Mouse (Mus musculus) forebrain, embryonic 15.5 days (tissue): ENCODE data around the gene Col19a1. TPM values are rescaled to one million over a fixed set of nuclear protein-coding genes. Genes with fewer than 3 reads are reported as not detected.

Source experiments
- ATAC-seq: fragments of 200-750 bp; cut with Nextera tagmentation; replicated peaks from 2 replicates; pipeline ENCODE4 v1.8.0; 2017; ENCODE audit warnings: mild to moderate bottlenecking, moderate TSS enrichment, moderate library complexity
- H3K27ac ChIP-seq: fragments of 300-500 bp; sonication (generic); replicated peaks from 2 replicates; pipeline ENCODE4 v1.5.1; 2015; ENCODE audit warnings: mild to moderate bottlenecking, inconsistent platforms
- H3K27me3 ChIP-seq: fragments of 300-500 bp; sonication (generic); 2 replicates; pipeline ENCODE4 v1.6.1; 2015; ENCODE audit warnings: inconsistent platforms
- H3K36me3 ChIP-seq: fragments of 300-500 bp; sonication (generic); 2 replicates; pipeline ENCODE4 v1.6.1; 2015; ENCODE audit warnings: mild to moderate bottlenecking, inconsistent platforms
- H3K4me1 ChIP-seq: fragments of 300-500 bp; sonication (generic); 2 replicates; pipeline ENCODE4 v1.6.1; 2015; ENCODE audit warnings: inconsistent platforms
- H3K4me2 ChIP-seq: fragments of 300-500 bp; sonication (generic); replicated peaks from 2 replicates; pipeline ENCODE4 v1.6.1; 2015; ENCODE audit warnings: mild to moderate bottlenecking, inconsistent platforms
- H3K4me3 ChIP-seq: fragments of 300-500 bp; sonication (generic); 2 replicates; pipeline ENCODE4 v1.5.1; 2015; ENCODE audit warnings: mild to moderate bottlenecking, inconsistent platforms
- H3K9ac ChIP-seq: fragments of 300-500 bp; sonication (generic); replicated peaks from 2 replicates; pipeline ENCODE4 v1.6.1; 2015; ENCODE audit warnings: mild to moderate bottlenecking, inconsistent platforms
- H3K9me3 ChIP-seq: fragments of 300-500 bp; sonication (generic); 2 replicates; pipeline ENCODE4 v1.6.1; 2016; ENCODE audit warnings: inconsistent platforms
- WGBS: fragments of 180-500 bp; shearing (Covaris S2); methylation state at CpG from one replicate; pipeline ENCODE4 v1.1.7; 2015; ENCODE audit warnings: mixed read lengths; 5-methylcytosine and 5-hydroxymethylcytosine counted together
- polyA plus RNA-seq: library from polyadenylated mRNA; unstranded; fragments of >200 nt; fragmentation: Nextera tagmentation; extraction: Ambion mirVana; gene quantifications from 2 replicates; pipeline ENCODE4 v1.2.1, GENCODE M21; 2015

The Col19a1 gene
- polyA plus RNA-seq, 1 experiment from 2014 or later: 2.0 TPM

DNA sequence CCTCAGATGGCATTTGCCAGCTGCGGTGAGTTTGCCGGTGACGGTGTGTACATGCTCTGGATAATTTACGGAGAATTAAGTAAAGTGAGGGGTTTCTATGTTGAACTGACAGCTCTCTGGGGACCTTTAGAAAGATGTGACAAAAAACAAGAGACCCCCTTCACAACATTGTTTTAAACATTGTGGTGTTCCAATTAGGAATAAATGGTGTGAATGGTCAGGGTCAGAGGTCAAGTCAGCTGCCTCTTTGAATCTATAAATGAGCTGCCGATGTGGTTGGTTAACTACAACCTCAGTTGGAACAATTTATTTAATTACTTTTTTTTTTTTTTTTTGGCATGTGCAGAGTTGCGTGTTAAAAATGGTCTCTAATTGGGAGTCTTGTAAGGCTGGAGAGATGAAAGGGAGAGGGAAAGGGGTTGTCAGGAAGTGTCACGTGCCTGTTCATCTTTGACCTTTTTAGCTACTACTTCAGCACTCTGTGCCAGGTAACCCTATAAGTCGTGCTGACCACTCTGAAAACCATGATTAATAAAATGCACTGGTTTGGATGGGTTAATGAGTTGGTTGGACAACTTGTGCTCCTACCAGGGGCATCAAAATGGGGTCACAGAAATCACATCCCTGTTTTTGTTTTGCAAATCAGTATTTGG is 347.1 kb downstream of the Col19a1 start:
- Histone ChIP-seq H3K36me3 (no peaks in the 10 kb centered on the region), H3K27ac (no peak overlapping the region), H3K9ac (no peak overlapping the region), H3K9me3 (no peaks in the 10 kb centered on the region), H3K4me3 (no peak overlapping the region), H3K4me2 (no peak overlapping the region), H3K27me3 (no peaks in the 10 kb centered on the region), H3K4me1 (no peaks in the 10 kb centered on the region; the same call in 1 of the 2 replicates)
- ATAC-seq: no peak
- WGBS: 5% methylated on average over 8 of the region's 8 CpGs

DNA sequence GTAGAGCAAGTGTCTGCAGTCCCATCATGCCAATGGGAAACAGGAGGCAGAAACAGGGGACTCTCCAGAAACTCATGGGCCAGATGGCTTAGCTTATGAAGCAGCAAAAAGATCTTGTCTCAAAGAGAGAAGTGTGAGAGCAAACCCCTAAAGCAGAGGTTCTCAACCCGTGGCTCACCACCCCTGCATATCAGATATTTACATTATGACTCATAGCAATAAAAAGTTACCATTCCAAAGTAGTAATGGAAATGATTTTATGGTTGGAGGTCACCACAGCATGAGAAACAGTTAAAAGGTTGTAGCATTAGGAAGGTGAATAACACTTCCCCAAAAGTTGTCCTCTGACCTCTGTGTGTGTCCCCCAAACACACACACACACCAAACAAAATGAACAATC is 350.9 kb downstream of the Col19a1 start:
- 78% methylated on average over 1 of the region's 1 CpGs for WGBS
- H3K27me3 ChIP-seq: no peaks in the 10 kb centered on the region
- H3K27ac ChIP-seq: no peak overlapping the region
- H3K4me1 ChIP-seq: peaks cover 6% of the 10 kb centered on the region
- ATAC-seq: no peak
- H3K36me3 ChIP-seq: no peaks in the 10 kb centered on the region
- H3K4me3 ChIP-seq: no peak overlapping the region
- no peaks in the 10 kb centered on the region for H3K9me3 ChIP-seq
- no peak overlapping the region for H3K9ac ChIP-seq
- no peak overlapping the region for H3K4me2 ChIP-seq

DNA sequence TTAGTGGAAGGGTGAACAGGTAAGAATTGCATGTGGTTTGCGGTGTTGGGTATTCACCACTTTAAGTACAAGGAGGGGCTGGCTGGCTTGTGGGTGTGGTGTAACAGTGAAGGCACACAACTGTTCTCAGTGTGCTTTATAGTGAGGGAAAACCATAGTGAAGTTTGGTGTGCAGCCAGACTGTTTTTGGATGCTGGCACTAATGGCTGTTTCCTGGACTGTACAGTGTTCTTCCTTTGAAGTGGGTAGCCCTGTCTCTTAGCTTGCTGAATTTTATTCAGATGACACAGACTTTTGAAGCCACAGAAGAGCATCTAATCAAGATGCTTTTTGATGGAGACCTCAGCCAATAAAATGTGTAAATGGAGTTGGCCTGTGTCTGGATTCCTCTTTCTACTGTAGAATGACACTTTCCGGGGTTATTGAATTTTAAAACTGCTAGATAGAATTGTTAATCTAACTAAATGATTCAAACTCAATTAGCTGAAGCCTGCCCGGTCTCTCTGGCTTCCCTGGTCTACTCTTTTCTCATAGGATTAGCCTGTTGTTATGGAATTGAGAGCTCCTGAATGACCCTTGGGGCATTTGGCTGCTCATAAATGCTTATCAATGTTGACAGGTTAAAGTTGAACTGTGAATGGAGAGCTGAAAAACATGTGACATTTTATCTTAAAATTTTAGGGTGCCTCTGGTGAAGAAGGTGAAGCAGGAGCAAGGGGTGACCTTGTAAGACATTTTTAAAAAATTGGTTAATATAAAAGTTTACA is 355.6 kb downstream of the Col19a1 start:
- no peaks in the 10 kb centered on the region for H3K9me3 ChIP-seq
- H3K4me2 ChIP-seq: no peak overlapping the region
- no peak overlapping the region for H3K9ac ChIP-seq
- no peaks in the 10 kb centered on the region for H3K27me3 ChIP-seq
- H3K4me3 ChIP-seq: no peak overlapping the region
- peak; percentile 58 for ATAC-seq
- no peaks in the 10 kb centered on the region for H3K36me3 ChIP-seq
- H3K4me1 ChIP-seq: peaks cover 21% of the 10 kb centered on the region
- peak overlapping the region; percentile 37; the same call in 1 of the 2 replicates for H3K27ac ChIP-seq
- 32% methylated on average over 3 of the region's 3 CpGs for WGBS

DNA sequence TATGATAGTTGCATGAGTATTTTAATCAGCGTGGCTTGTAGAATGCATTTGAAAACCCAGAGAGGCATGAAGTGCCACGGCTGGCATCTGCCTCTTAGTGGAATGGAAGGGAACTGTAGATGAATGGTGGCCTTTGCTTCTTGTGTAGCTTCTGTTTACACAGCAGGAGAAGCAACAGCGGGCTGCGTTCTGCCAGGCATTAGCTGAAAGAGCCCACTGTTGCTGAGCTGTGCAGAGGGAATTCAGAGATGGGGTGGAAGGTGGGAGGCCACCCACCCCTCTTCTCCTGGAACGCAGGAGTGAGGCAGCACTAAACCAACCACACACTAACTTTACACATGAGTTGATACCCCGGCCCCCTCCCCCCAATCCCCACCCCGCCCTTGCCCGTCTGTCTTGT is 356.8 kb downstream of the Col19a1 start:
- H3K27me3 ChIP-seq: no peaks in the 10 kb centered on the region
- H3K4me2 ChIP-seq: no peak overlapping the region
- H3K4me3 ChIP-seq: no peak overlapping the region
- H3K27ac ChIP-seq: no peak overlapping the region
- WGBS: 37% methylated on average over 8 of the region's 8 CpGs
- peaks cover 27% of the 10 kb centered on the region for H3K4me1 ChIP-seq
- peak; percentile 36 for ATAC-seq
- no peaks in the 10 kb centered on the region for H3K36me3 ChIP-seq
- no peak overlapping the region for H3K9ac ChIP-seq
- H3K9me3 ChIP-seq: no peaks in the 10 kb centered on the region

DNA sequence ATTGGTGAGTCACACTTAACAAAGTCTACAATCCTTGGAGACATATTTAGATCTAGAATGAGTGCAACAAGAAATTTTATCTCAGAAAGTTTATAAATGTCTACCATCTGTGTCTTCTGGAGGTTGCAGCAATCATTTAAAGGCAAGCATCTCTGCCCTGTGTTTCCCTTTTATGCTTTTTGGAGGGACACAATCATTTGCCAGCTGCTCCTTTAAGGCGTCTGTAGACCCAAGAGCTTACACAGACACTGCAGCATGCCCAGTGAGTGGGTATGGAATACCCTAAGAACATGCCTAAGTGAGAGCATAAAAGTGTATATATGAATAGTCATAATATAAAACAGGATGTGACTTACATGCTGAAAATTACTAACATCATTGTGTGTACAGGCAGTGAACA is 357.7 kb downstream of the Col19a1 start:
- ATAC-seq: no peak
- Histone ChIP-seq H3K9me3 (no peaks in the 10 kb centered on the region), H3K27ac (no peak overlapping the region), H3K4me3 (no peak overlapping the region), H3K9ac (no peak overlapping the region), H3K36me3 (no peaks in the 10 kb centered on the region), H3K4me2 (no peak overlapping the region), H3K27me3 (no peaks in the 10 kb centered on the region), H3K4me1 (peaks cover 27% of the 10 kb centered on the region)
- WGBS: 81% methylated on average over 1 of the region's 1 CpGs

DNA sequence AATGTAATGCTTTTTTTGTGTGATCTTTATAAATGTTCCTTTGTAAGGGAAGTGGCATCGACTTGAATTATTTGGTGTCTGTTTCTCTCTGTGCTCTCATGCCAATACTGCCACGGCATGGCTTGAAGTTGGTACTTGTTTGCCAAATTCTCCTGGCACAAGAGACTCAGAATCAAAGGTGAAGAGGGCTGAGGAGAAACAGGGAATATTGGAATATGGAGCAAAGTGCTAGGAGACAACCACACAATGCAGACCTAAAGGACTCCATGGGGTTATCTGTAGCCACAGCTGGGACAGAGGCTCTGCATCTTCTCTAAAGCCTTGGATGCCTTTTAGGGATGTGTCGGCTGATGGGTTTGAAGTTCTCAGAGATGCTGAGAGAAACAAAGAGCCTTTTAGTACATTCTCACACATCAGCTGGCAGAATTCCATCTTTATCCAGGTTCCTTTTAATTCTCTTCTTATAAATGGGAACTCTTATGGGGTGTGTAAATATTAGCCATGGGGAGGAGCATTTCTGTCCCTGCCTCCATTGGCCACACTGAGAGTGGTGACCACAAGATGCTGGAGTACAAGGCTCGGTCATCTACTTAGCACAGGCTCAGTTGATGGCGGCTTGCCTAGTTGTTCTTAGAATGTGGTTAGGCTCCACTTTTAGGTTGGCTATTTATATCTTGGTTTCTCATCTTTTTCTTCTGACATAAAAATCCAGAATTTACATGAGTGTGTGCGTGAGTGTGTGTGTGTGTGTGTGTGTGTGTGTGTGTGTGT is 360.1 kb downstream of the Col19a1 start:
- Histone ChIP-seq H3K9me3 (no peaks in the 10 kb centered on the region), H3K27ac (peak overlapping the region; percentile 89), H3K4me3 (no peak overlapping the region), H3K27me3 (no peaks in the 10 kb centered on the region), H3K9ac (no peak overlapping the region), H3K4me1 (peaks cover 34% of the 10 kb centered on the region), H3K4me2 (no peak overlapping the region), H3K36me3 (no peaks in the 10 kb centered on the region)
- 68% methylated on average over 6 of the region's 6 CpGs for WGBS
- ATAC-seq: no peak

DNA sequence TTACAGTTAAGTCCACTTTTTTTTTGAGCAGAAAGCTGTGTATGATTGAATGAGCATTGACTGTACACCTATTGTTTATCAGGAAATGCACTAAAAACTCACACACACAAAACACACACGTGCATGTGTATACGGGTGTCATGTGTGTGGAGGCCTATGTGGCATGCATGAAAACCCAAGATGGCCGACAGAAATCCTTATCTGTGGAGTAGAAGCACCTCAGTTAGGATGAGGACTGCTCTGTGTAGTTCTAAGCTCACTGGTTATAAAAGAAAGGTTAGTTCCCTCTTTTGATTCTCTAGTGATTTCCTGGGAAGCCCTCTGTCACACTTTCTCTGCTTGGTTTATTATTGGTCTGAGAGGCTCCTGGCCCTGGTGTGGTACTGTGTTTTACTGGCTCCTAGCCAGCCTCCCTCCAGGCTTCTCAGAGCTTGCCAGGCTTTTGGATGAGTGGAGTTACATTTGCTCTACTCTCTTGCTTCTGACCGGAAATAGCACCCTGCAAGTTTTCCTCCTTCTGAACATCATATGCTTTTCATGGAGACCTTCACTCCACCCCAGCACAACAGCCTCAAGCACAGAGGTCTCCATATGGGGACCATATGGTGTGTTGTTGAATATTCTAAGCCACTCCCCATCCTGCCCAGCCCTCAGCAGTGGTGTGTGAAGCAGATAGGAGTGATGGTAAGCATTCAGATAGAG is 361.3 kb downstream of the Col19a1 start:
- Histone ChIP-seq H3K4me3 (no peak overlapping the region), H3K4me1 (peaks cover 26% of the 10 kb centered on the region), H3K27ac (peak overlapping the region; percentile 89), H3K9ac (no peak overlapping the region), H3K27me3 (no peaks in the 10 kb centered on the region), H3K36me3 (no peaks in the 10 kb centered on the region), H3K9me3 (no peaks in the 10 kb centered on the region), H3K4me2 (no peak overlapping the region)
- peak; percentile 94 for ATAC-seq
- WGBS: 72% methylated on average over 4 of the region's 4 CpGs

DNA sequence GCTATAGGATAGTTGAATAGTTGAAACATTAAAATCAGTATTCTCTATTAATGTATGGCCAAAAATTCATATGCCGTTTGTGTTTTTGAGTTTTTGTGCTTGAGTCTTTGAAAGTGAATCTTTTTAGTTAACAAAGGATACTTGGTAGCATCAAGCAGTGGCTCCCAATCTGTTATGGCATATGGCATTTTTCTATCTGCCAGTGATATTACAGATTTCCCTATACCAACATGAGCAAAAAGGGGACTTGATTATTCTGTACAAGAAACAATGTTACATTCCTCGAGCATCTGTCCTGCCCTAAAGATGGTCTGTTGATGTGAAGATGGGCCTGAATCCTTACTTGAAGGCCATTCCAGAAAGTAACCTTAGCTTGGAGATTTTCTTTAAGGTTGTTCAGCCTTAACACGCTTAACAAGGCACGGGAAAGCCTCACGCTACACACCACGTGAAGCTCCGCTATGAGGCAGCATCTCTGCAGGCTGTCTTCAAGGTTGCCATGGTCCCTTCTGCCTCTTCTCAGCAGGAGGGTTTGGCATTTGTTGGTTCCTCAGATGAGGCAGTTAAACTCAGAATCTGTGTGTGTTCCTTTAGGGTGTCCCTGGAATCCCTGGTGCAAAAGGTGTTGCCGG is 364.2 kb downstream of the Col19a1 start:
- no peaks in the 10 kb centered on the region for H3K36me3 ChIP-seq
- H3K4me1 ChIP-seq: peaks cover 23% of the 10 kb centered on the region
- ATAC-seq: no peak
- no peaks in the 10 kb centered on the region for H3K27me3 ChIP-seq
- no peaks in the 10 kb centered on the region for H3K9me3 ChIP-seq
- WGBS: 63% methylated on average over 8 of the region's 8 CpGs
- H3K9ac ChIP-seq: no peak overlapping the region
- H3K4me2 ChIP-seq: no peak overlapping the region
- H3K4me3 ChIP-seq: no peak overlapping the region
- peak overlapping the region; percentile 82 for H3K27ac ChIP-seq

DNA sequence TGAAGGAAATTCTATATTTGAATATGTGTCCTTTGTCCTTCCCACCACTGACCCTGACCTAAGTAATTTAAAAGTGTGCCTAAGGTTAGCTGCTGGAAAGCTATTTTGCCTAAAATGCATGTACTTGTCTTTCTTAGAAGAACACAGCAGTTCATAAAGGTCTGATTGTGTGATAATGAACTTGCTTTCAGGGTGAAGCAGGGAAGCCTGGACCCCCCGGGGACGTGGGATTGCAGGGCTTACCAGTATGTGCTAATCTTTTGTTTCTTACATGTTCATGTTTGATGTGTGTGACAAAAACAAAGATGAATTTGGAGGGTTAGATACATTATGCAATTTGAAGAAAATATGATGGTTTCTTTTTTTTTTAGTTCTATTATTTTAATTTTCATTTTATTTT is 365.0 kb downstream of the Col19a1 start:
- Histone ChIP-seq H3K27ac (no peak overlapping the region), H3K4me1 (peaks cover 21% of the 10 kb centered on the region), H3K27me3 (no peaks in the 10 kb centered on the region), H3K9me3 (no peaks in the 10 kb centered on the region), H3K36me3 (no peaks in the 10 kb centered on the region), H3K9ac (no peak overlapping the region), H3K4me3 (no peak overlapping the region), H3K4me2 (no peak overlapping the region)
- WGBS: 77% methylated on average over 2 of the region's 2 CpGs
- ATAC-seq: no peak

DNA sequence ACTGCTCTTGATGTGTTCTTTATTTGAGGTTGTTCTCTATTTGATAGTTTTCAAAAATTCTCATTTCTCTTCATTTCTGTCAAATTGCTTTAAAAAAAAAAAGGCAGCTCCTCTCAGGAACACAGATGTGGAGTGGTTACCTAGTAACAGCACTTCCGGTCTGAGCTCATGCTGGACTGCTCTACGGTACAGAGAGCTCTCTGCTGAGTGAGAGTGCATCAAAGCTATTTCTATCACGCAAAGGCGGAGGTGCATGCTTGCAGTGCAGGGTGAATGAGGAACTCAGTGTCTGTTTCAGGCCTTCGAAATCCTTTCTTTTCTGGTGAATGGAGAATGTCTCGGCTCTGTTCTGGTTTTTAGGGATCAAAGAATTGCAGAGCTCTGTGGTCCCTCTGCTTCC is 368.2 kb downstream of the Col19a1 start:
- no peak overlapping the region for H3K27ac ChIP-seq
- no peaks in the 10 kb centered on the region for H3K36me3 ChIP-seq
- H3K4me2 ChIP-seq: no peak overlapping the region
- peak; percentile 76 for ATAC-seq
- no peaks in the 10 kb centered on the region for H3K27me3 ChIP-seq
- peaks cover 10% of the 10 kb centered on the region for H3K4me1 ChIP-seq
- WGBS: 41% methylated on average over 6 of the region's 6 CpGs
- no peak overlapping the region for H3K9ac ChIP-seq
- no peaks in the 10 kb centered on the region for H3K9me3 ChIP-seq
- no peak overlapping the region for H3K4me3 ChIP-seq
